Mouse (Mus musculus): ENCODE results near the gene Trp53rkb. TPM values are rescaled to one million over a fixed set of nuclear protein-coding genes. Genes with fewer than 3 reads are reported as not detected.

The Trp53rkb gene
- total and polyA plus RNA-seq, 3 experiments, result 7.0 to 9.1 (median 7.1) TPM

DNA sequence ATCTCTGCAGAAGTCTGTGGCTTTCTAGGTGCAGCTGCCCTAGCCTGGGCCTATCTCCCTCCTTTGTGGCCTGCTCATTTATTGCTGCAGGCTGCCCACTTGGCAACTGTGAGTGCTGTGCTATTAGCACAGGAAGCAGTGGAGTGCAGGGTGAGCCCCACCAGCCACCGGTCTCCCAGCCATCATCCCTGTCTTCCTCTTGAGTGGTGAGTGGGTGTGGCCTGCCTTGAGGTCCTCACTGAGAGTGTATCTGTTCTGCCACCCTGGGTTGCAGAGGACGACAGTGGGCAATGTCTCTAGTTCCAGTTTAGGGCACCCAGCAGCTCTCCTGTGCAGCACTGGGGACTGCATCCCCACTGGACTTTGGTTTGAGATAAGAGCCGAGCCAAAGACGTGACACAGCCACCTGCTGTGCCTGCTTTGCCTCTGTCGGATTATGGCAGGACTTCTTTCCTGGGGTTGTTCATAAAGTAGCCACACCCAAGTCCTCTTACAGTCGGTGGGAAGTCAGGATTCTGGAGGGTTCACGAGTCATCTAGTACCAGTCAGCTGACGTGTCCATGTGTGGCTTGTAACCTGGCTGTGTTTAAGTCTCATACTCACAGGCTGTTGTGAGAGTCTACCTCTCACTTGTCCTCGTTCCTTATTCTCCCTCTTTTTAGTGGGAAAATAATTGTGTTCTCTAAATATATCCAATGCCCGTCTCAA lies 29.9 kb downstream of the Trp53rkb start:
- no peak overlapping the region for H3K4me3 ChIP-seq (replicated peaks in 1 of 3; ENCODE audit: low read depth in 2 of 3, low read length in 2 of 3, poor library complexity in 1 of 3)
- H3K9ac ChIP-seq (ENCODE audit: insufficient read depth, low read depth), result no peak overlapping the region
- peaks cover 23 to 73% of the 10 kb centered on the region in 2 experiments for H3K4me1 ChIP-seq (ENCODE audit: control insufficient read depth in 1 of 2, insufficient read depth in 2 of 2)
- no peak overlapping the region for H3K4me2 ChIP-seq (ENCODE audit: insufficient read depth, low read depth, poor library complexity, severe bottlenecking)
- H3K36me3 ChIP-seq (replicated peaks in 1 of 2; ENCODE audit: control insufficient read depth in 1 of 2, insufficient read depth in 1 of 2, low read length in 1 of 2), result peaks cover 0 to 32% of the 10 kb centered on the region in 2 experiments
- dilution Hi-C loops (cut with MboI; ENCODE audit: extremely low pct_ligation_motif_present, extremely low pct_unique_long_range_greater_than_20kb, low sequenced_read_pairs), result no loop called here
- DNase-seq (ENCODE audit: extremely low read depth), result no peak
- H3K79me2 ChIP-seq (replicated peaks; ENCODE audit: control insufficient read depth, extremely low read depth, insufficient read depth, poor library complexity, severe bottlenecking), result no peaks in the 10 kb centered on the region
- in situ Hi-C loops (cut with MboI; ENCODE audit: low pct_ligation_motif_present, low pct_unique_long_range_greater_than_20kb, low sequenced_read_pairs), result no loop called here
- TF ChIP-seq IRF4 (IDR thresholded peaks at IDR 0.05; ENCODE audit: low read depth, low read length), result no peak
- no peak for TF ChIP-seq NELFE (IDR thresholded peaks at IDR 0.05; ENCODE audit: low read depth, low read length)
- no peak for TF ChIP-seq TCF12 (IDR thresholded peaks at IDR 0.05; ENCODE audit: low read depth, low read length)
- TF ChIP-seq JUN (IDR thresholded peaks at IDR 0.05; ENCODE audit: insufficient read depth, low read depth, low read length), result no peak
- TF ChIP-seq TBP (conservative IDR thresholded peaks at IDR 0.05; ENCODE audit: low read depth, low read length), result no peak
- TF ChIP-seq MAZ (IDR thresholded peaks at IDR 0.05; ENCODE audit: low read depth, low read length), result no peak
- no peak for TF ChIP-seq CHD2 (IDR thresholded peaks at IDR 0.05; ENCODE audit: low read length)
- TF ChIP-seq SMC3 (IDR thresholded peaks at IDR 0.05; ENCODE audit: low read depth, low read length), result no peak
- no peak for TF ChIP-seq CHD1 (IDR thresholded peaks at IDR 0.05; ENCODE audit: low read depth, low read length)
- TF ChIP-seq USF1 (IDR thresholded peaks at IDR 0.05; ENCODE audit: low read depth, low read length), result no peak
- no peak for TF ChIP-seq MAX (IDR thresholded peaks at IDR 0.05; ENCODE audit: low read length)
- TF ChIP-seq POLR2AphosphoS2 (IDR thresholded peaks at IDR 0.05; ENCODE audit: low read depth, low read length), result no peak
- no peak for TF ChIP-seq PAX5 (IDR thresholded peaks at IDR 0.05; ENCODE audit: low read length)
- TF ChIP-seq JUND (conservative IDR thresholded peaks at IDR 0.05; ENCODE audit: low read depth, low read length), result no peak
- H3K9me3 ChIP-seq (replicated peaks; ENCODE audit: low read length), result no peaks in the 10 kb centered on the region
- H3K27me3 ChIP-seq (replicated peaks), result no peaks in the 10 kb centered on the region
- no peak overlapping the region for H3K27ac ChIP-seq (ENCODE audit: insufficient read depth, low read depth)

DNA sequence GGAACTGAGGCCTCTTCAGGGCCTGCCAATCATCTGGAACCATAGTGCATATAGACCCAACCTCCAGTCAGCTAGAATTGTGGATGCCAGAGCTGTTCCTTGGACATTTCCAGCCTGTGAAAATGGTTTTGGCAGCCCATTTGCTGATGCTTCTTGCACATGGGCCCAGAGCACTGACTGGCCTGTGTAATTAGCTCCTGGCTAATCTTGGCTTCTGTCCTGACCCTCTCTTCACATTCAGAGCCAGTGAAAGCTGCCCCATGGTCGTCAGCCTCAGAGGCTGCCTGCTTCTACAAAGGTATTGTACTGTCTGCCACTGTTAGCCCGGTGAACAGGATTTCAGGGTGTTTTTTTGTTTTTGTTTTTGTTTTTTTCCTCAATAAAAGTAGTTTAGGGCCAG lies 30.6 kb downstream of the Trp53rkb start:
- Histone ChIP-seq H3K4me1 (ENCODE audit: control insufficient read depth in 1 of 2, insufficient read depth in 2 of 2) (peaks cover 23 to 80% of the 10 kb centered on the region in 2 experiments), H3K9me3 (replicated peaks; ENCODE audit: low read length) (no peaks in the 10 kb centered on the region), H3K79me2 (replicated peaks; ENCODE audit: control insufficient read depth, extremely low read depth, insufficient read depth, poor library complexity, severe bottlenecking) (no peaks in the 10 kb centered on the region), H3K9ac (ENCODE audit: insufficient read depth, low read depth) (no peak overlapping the region), H3K27ac (ENCODE audit: insufficient read depth, low read depth) (no peak overlapping the region), H3K27me3 (replicated peaks) (no peaks in the 10 kb centered on the region), H3K4me2 (ENCODE audit: insufficient read depth, low read depth, poor library complexity, severe bottlenecking) (no peak overlapping the region), H3K4me3 (replicated peaks in 1 of 3; ENCODE audit: low read depth in 2 of 3, low read length in 2 of 3, poor library complexity in 1 of 3) (no peak overlapping the region), H3K36me3 (replicated peaks in 1 of 2; ENCODE audit: control insufficient read depth in 1 of 2, insufficient read depth in 1 of 2, low read length in 1 of 2) (peaks cover 5 to 33% of the 10 kb centered on the region in 2 experiments)
- dilution Hi-C loops (cut with MboI; ENCODE audit: extremely low pct_ligation_motif_present, extremely low pct_unique_long_range_greater_than_20kb, low sequenced_read_pairs) (no loop called here), in situ Hi-C loops (cut with MboI; ENCODE audit: low pct_ligation_motif_present, low pct_unique_long_range_greater_than_20kb, low sequenced_read_pairs) (no loop called here)
- no peak for TF ChIP-seq MAX (IDR thresholded peaks at IDR 0.05; ENCODE audit: low read length)
- no peak for TF ChIP-seq TCF12 (IDR thresholded peaks at IDR 0.05; ENCODE audit: low read depth, low read length)
- no peak for TF ChIP-seq USF2 (conservative IDR thresholded peaks at IDR 0.05; ENCODE audit: low read depth, low read length)
- TF ChIP-seq E2F4 (IDR thresholded peaks at IDR 0.05; ENCODE audit: insufficient replicate concordance, low read depth, low read length), result no peak
- no peak for TF ChIP-seq SIN3A (IDR thresholded peaks at IDR 0.05; ENCODE audit: low read length)
- no peak for TF ChIP-seq POLR2A (IDR thresholded peaks at IDR 0.05; ENCODE audit: low read depth, low read length)
- no peak for TF ChIP-seq GABPA (IDR thresholded peaks at IDR 0.05; ENCODE audit: insufficient replicate concordance, low read depth, low read length)
- TF ChIP-seq JUN (IDR thresholded peaks at IDR 0.05; ENCODE audit: insufficient read depth, low read depth, low read length), result no peak
- no peak for TF ChIP-seq MYC (IDR thresholded peaks at IDR 0.05; ENCODE audit: low read depth, low read length)
- no peak for TF ChIP-seq NRF1 (IDR thresholded peaks at IDR 0.05; ENCODE audit: low read depth, low read length)
- no peak for TF ChIP-seq CHD1 (IDR thresholded peaks at IDR 0.05; ENCODE audit: low read depth, low read length)
- no peak for TF ChIP-seq CHD2 (IDR thresholded peaks at IDR 0.05; ENCODE audit: low read length)
- no peak for DNase-seq (ENCODE audit: extremely low read depth)

Measured in CH12.LX (cell line).